Mouse (Mus musculus) urinary bladder, adult 18-20 months (tissue): ENCODE data around the gene Edem2.

Source experiments
- DNase-seq, 2 experiments: peaks; one replicate each; pipeline ENCODE4 v3.0.0; 2022; ENCODE audit warnings: low spot score in 2 of 2, mixed read lengths in 2 of 2

Edem2 gene

DNA sequence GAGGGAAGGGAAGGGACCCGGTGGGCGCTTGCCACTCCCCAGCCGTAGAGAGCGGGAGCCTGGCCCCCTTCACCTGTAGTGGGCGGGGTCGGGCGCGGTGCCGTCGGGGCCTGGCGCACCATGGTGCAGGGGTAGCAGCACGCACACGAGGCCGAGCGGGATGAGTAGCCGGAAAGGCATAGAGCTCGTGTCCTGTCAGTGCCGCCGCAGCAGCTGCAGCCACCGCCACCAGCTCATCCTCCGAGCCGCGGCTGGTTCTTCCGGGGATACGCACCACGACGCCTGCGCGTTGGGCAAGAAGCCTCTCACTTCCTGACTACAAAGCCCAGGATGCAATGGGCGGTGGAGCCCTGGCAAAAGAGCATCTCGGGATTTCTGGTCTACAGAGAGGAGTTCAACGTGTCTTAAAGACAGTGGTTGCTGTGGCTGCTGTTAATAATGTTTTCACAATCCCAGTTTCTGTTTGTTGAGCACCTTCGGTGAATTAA lies at the start of gene Edem2:
Gene Edem2 (minus strand): TSS at position 318 of the 488 bp plus-strand sequence.
- peak; percentile 86 to 89 for DNase-seq

DNA sequence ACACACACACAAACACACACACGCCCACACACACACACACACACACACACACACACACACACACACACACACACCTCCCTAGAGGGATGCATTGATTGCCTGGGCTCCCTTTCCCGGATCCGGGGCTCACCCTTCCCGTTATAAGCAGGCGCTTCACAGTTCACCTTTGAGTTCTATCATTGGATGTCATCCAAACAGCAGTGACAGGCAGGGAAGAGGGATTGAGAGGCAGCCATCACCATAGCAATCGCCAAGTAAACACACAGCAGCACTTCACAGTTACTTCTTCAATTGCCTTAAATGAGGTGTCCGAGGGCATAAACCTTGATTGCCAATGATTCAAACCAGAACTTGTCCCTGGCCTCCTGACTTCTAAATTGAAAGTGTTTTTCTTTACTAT lies 49.8 kb upstream of the Edem2 start:
- DNase-seq, result no peak

- no peak for DNase-seq
These were observed 48.7 kb upstream of the Edem2 start for GRCm38 (mm10) chr2:155778004-155778403.

- DNase-seq, result no peak
These were observed 48.4 kb upstream of the Edem2 start for GRCm38 (mm10) chr2:155777688-155777985.

DNA sequence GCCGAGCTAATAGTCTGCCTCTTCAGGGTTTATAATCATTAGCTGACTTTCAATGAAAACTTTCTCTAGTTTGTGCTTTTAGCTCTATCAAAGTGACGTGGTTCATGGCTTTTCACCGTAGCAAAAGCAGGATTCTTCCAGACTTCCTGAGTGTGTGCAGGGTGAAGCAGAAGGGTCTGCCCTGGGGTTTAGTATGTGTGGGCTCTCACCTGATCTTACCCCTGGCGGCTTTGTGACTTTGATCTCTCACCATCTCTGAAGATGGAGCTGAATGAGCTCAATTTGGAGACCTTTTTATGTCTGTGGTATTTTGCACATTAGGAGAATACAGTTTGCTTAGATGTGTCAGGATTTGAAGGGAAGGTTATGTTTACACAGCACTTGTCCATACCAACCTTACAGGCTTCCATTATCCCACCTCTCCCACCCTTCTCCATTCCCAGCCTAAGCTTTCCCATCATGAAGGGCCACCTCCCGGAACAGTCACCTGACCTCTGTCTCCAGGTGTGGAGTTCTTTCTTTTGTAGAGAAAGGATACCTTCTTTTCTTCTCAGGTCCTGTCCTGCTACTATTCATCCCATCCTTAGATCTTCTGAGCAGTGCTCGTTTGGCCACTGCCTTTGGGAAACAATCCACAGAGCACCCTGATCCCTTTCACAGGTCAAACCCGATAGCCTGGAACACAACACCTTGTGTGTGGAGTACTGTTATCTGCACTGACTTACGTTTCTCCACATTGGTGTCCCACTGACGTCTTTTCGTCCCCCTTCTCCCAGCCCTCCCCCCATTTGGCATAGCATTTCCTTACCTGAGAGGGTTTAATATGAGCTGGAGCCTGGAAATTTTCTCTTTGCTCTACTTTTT lies 47.8 kb upstream of the Edem2 start:
- DNase-seq, result no peak

GRCm38 (mm10) chr2:155775685-155776263 lies 46.5 kb upstream of the Edem2 start:
- DNase-seq, result peak in 1 of 2 experiments; percentile 65

GRCm38 (mm10) chr2:155774927-155775684 lies 45.8 kb upstream of the Edem2 start, which contains the start of gene Mmp24:
Gene Mmp24 (plus strand): TSS chr2:155775342.
- no peak for DNase-seq

DNA sequence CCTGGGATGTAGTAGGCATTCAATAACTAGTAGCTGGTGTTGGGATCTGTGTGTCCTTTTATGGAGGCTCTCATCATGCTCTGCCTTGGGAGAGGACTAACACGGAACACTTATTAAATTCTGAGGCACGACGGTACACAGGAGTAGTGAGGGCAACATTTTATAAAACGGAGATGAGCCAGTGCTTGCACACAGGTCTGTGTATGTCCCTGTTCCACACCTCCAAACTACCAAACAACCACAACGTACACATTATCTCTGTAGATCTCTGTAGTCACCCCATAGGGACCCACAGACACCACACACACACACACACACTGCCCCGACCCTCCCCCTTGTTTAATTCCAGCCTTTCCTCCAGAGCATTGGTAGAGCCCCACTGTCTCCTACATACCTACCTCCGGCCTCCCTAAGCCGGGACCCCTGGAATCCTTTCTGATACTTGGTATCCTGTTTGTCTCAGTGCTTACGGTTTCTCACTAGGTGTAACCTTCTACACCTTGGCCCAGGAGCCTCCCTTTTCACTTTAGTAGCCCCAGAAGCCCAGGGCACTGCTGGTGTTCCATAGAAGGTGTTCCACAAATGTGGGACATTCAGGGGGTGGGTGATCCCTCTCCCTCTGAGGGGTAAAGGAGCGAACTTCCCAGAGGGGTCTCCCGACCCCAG lies 45.1 kb upstream of the Edem2 start:
- DNase-seq, result no peak

DNA sequence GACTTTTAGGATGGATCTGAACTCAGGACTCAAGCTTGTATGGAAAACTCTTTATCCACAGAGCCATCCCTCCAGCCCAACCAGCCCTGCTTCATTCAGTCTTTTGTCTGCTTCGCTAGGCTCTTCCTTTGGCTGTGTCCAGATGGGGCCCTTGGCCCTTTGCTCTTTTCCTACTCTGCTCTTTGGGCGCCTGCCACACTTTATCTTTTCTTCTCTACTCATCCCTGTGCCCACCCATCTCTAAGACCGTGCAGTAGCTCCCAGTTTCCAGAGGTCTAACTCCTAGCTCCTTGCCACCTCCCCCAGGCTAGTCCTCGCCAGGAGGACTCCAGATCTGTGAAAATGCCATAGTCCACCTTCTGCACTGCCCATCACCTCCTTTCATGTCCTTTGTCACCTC lies 44.4 kb upstream of the Edem2 start:
- DNase-seq, result no peak

DNA sequence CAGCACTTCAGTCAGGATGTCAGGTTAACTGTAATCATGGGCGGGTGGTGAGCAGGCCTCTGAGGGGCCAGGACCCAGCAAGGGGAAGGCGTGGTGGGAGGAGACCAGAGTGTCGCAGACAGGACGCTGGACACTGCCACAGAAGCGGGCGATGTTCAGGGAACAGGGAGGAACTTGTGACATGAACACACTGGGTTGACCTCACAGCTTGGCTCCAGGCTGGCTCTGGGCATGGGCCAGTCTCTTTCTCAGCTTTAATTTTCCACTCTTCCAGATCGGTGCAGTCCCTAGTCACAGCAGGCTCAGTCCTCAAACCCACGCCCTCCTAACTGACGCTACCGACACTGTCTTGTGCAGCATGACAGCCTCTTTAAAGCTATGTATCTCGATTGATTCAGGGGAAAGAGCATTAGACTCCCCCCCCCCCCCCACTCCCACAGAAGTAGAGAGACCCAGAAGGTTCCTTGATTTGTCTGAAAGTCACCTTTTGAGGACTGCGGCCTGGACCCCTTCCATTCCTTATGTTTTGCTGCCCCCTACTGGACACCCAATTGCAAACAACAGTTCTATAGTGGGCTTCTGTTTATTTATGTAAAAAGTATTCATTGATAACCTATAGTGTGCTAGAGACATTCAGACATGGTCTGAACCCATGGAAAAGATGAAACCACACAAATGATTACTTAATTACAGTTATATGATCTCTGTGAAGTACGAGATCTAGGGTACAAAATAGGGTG lies 35.6 kb upstream of the Edem2 start:
- peak; percentile 34 to 38 for DNase-seq

DNA sequence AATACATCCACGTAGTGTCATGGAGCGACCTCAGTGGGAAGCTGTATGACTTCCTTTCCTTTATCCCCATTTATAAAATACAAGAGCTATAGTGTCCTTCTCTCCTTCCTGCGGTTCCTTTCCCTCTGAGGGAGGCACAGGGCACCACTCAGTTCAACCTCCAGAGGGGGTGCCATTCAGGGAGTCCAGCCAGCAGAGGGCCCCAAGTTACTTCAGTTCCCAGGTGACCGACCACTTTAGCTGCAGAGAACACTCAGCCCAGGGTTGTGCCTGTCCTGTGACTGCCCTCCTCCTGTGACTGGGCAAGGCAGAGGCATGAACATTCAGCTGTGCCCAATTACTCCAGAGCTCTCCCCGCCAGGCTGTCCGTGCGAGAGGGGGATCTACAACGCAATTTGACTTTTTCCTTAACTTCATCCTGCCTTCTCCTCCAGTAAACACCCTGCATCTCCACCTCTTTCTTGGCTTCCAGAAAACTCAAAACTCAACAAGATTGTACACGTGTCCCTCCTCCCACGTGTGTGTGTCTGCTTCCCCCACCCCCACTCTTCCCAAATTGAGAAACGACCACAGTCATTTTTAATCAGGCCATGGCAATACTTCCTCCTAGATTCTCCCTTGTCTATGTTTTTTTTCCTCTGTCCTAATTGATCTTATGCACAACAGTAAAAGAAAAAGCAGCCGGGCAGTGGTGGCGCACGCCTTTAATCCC lies 27.7 kb upstream of the Edem2 start:
- DNase-seq, result no peak

GRCm38 (mm10) chr2:155755746-155756145 lies 26.5 kb upstream of the Edem2 start:
- peak in 1 of 2 experiments; percentile 35 for DNase-seq

GRCm38 (mm10) chr2:155751014-155751786 lies 21.9 kb upstream of the Edem2 start, which contains the start of gene Procr:
Gene Procr (plus strand): TSS chr2:155751117.
- peak; percentile 35 to 58 for DNase-seq

DNA sequence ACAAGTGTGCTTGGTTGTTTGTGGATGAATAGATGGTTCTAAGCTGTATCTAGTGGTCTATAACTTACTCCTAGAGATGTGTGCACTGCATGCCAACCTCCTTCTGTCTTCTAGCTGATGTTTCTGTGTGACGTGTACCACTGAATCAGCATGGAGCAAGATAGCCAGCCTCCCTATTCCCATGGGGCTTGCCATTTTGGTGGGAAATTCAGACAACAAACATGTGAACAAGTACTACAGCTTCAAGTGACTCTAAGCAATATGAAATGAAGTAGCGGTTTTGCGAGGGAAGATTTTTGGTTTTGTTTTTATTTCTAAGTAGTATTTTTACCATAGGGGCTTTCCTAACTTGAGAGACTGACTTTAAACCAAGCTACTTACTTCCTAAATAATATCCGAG lies 20.1 kb upstream of the Edem2 start:
- DNase-seq, result no peak

DNA sequence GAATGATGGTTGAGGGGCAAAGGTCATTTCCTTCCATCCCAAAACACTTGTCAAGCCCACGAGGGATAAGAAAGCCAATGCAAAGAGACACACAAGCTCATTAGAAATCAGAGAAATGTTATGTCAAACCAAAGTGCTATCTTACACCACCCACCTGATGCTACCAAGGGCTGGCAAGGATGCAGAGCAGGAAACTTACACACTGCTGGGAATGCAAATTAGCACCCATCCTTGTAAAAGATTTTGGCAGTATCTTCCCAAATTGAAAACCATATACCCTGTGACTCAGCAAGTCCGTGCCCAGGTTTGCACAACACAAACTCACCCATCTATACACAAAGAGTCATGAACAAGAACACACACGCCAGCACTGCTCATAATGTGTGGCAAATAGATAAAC lies 16.2 kb upstream of the Edem2 start:
- no peak for DNase-seq

- no peak for DNase-seq
These were observed 14.1 kb upstream of the Edem2 start for GRCm38 (mm10) chr2:155743351-155743750.

- DNase-seq, result no peak
These were observed 13.7 kb upstream of the Edem2 start for GRCm38 (mm10) chr2:155742931-155743337.

DNA sequence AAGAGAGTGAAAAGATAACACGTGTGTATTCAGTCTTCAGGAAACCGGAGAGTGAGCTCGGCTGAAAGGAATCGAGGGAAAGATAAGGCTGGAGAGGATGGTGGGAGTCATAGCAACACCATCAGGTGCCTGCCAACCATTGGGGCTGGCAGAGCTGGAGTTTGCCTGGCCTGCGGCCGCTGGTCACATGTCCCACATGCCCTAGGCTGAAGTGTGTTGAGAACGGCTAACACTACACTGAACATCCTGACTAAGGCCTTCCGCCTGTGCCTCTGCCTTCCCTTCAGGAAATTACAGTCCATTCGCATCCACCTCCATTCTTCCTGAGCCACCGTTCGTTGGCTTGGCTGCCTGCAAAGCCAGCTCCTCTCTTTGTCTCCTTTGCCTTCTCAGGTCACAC lies 12.9 kb upstream of the Edem2 start:
- DNase-seq, result no peak

DNA sequence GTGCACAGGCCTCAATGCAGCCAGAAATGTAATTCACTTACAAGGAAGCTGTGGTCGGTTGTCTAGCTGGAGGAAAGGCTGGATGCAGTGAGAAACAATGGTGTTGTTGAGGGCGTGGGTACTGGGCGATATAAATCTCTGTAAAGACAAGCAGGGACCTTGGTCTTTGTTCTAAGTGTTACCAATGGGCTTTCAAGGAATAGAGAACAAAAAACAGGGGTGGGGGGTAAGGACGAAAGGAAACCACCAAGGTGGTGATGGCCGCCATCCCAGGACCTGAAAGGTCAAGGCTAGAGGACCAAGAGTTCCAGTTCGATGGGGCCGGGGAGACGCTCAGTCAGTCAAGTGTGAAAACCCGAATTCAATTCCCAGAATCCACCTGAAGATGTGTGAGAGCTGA lies 8.5 kb upstream of the Edem2 start:
- no peak for DNase-seq

DNA sequence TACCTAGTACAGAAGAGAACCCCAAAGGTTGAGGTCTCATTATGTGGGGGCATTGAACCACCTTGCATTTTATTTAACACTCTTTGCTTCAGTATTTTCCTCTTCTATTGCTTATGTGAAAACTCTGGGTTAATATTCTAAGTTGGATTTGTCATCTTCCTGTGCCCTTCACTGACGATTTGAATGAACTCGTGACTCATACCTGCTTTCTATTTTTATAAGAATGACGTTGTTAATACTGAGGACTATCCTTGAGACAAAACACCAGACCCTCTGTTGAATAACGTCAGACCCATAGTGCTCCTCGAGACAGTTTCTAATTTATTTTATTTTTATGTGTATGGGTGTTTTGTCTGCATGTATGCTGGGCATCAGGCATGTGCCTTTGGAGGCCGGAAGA lies 7.7 kb upstream of the Edem2 start:
- DNase-seq, result no peak
